Mouse (Mus musculus) embryonic facial prominence, embryonic 11.5 days (tissue): Measurements from ENCODE around the gene Ilf3. TPM values are rescaled to one million over a fixed set of nuclear protein-coding genes. Genes with fewer than 3 reads are reported as not detected.

Source experiments
- ATAC-seq: fragments of 200-750 bp; cut with Nextera tagmentation; replicated peaks from 2 replicates; pipeline ENCODE4 v1.8.0; 2017; ENCODE audit warnings: low read depth; ENCODE audit not compliant: insufficient number of reproducible peaks, low FRiP score, low TSS enrichment
- DNase-seq: peaks from one replicate; pipeline ENCODE4 v3.0.0-alpha.2; 2015; ENCODE audit warnings: low spot score
- H3K27ac ChIP-seq: fragments of 300-500 bp; sonication (generic); replicated peaks from 2 replicates; pipeline ENCODE4 v1.5.1; 2014; ENCODE audit warnings: mild to moderate bottlenecking, low read depth, low read length, control low read depth
- H3K27me3 ChIP-seq: fragments of 300-500 bp; sonication (generic); 2 replicates; pipeline ENCODE4 v1.6.1; 2014; ENCODE audit warnings: mild to moderate bottlenecking, low read length, moderate library complexity, mixed read lengths; ENCODE audit not compliant: control insufficient read depth, insufficient read depth
- H3K36me3 ChIP-seq: fragments of 300-500 bp; sonication (generic); replicated peaks from 2 replicates; pipeline ENCODE4 v1.6.1; 2014; ENCODE audit warnings: low read depth, mild to moderate bottlenecking, low read length, moderate library complexity, mixed read lengths; ENCODE audit not compliant: control insufficient read depth, insufficient read depth
- H3K4me1 ChIP-seq: fragments of 300-500 bp; sonication (generic); 2 replicates; pipeline ENCODE4 v1.6.1; 2014; ENCODE audit warnings: low read length, mixed read lengths; ENCODE audit not compliant: control insufficient read depth, insufficient read depth
- H3K4me2 ChIP-seq: fragments of 300-500 bp; sonication (generic); 2 replicates; pipeline ENCODE4 v1.6.1; 2014; ENCODE audit warnings: low read depth, mild to moderate bottlenecking, control low read depth, low read length, moderate library complexity
- H3K4me3 ChIP-seq: fragments of 300-500 bp; sonication (generic); 2 replicates; pipeline ENCODE4 v1.5.1; 2014; ENCODE audit warnings: low read depth, low read length, control low read depth
- H3K9ac ChIP-seq: fragments of 300-500 bp; sonication (generic); replicated peaks from 2 replicates; pipeline ENCODE4 v1.6.1; 2014; ENCODE audit warnings: mild to moderate bottlenecking, control low read depth, low read length
- H3K9me3 ChIP-seq: fragments of 300-500 bp; sonication (generic); replicated peaks from 2 replicates; pipeline ENCODE4 v1.6.1; 2016; ENCODE audit warnings: mild to moderate bottlenecking, low read length, inconsistent platforms, mixed read lengths; ENCODE audit not compliant: control insufficient read depth
- WGBS: fragments of 180-500 bp; shearing (Covaris S2); extraction: QIAGEN DNeasy Blood & Tissue Kit; methylation state at CpG from one replicate; pipeline ENCODE4 v1.1.7; 2014; 5-methylcytosine and 5-hydroxymethylcytosine counted together
- polyA plus RNA-seq: library from polyadenylated mRNA; unstranded; fragments of >200 nt; fragmentation: Nextera tagmentation; extraction: Ambion mirVana; gene quantifications from 2 replicates; pipeline ENCODE4 v1.2.1, GENCODE M21; 2014

Gene Ilf3
- polyA plus RNA-seq, 1 experiment from 2014 or later = 256 TPM

DNA sequence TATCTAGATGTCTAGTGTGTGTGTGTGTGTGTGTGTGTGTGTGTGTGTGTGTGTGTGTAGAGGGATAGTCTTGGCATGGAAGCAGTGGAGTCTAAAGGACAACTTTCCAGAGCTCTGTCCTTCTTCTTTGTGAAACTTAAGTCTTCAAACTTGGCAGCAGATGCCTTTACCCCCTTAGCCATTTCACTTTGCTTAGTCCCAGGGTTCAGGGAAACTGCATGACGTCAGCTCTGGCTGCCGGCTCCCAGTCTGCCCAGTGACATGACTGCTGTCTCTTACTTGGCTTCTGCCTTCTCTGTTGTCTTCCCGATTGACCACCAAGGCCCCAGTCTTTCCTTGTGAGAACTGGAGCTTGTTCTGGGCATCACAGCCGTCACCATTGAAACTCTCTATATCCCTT lies 86.9 kb downstream of the Ilf3 start:
- Histone ChIP-seq H3K4me3 (no peak overlapping the region), H3K9me3 (no peaks in the 10 kb centered on the region), H3K36me3 (peaks cover 2% of the 10 kb centered on the region; the same call in 1 of the 2 replicates), H3K27ac (no peak overlapping the region), H3K4me2 (no peak overlapping the region), H3K9ac (no peak overlapping the region), H3K27me3 (no peaks in the 10 kb centered on the region), H3K4me1 (no peaks in the 10 kb centered on the region)
- ATAC-seq = no peak
- no peak for DNase-seq
- WGBS = 77% methylated on average over 4 of the region's 4 CpGs

Other genes starting within 250 kb of the Ilf3 start
- gene Tyk2, start 236.6 kb upstream of the Ilf3 start, polyA plus RNA-seq = 5.4 and 7.1 TPM in 2 replicates
- gene Cdc37, start 217.9 kb upstream of the Ilf3 start, polyA plus RNA-seq = 371 and 374 TPM in 2 replicates
- gene Pde4a, start 202.2 kb upstream of the Ilf3 start, polyA plus RNA-seq = 3.8 and 4.7 TPM in 2 replicates
- gene Keap1, start 128.5 kb upstream of the Ilf3 start, polyA plus RNA-seq = 23.2 and 27.1 TPM in 2 replicates
- gene S1pr5, start 119.4 kb upstream of the Ilf3 start, polyA plus RNA-seq = 0.08 and 0.21 TPM in 2 replicates
- 28.5 and 31.1 TPM in 2 replicates for gene Atg4d, start 102.6 kb upstream of the Ilf3 start, polyA plus RNA-seq
- 11.4 and 13.3 TPM in 2 replicates for gene Kri1, start 79.9 kb upstream of the Ilf3 start, polyA plus RNA-seq
- 51.3 and 55.0 TPM in 2 replicates for gene Cdkn2d, start 76.5 kb upstream of the Ilf3 start, polyA plus RNA-seq
- gene Ap1m2, start 55.5 kb upstream of the Ilf3 start, polyA plus RNA-seq = 15.9 and 16.3 TPM in 2 replicates
- 86.0 and 89.8 TPM in 2 replicates for gene Slc44a2, start 47.2 kb upstream of the Ilf3 start, polyA plus RNA-seq
- 47.6 and 51.5 TPM in 2 replicates for gene Qtrt1, start 44.0 kb downstream of the Ilf3 start, polyA plus RNA-seq
- gene Dnm2, start 57.0 kb downstream of the Ilf3 start, polyA plus RNA-seq = 57.1 and 58.0 TPM in 2 replicates
- 81.3 and 86.9 TPM in 2 replicates for gene Tmed1, start 142.4 kb downstream of the Ilf3 start, polyA plus RNA-seq
- 1.00 and 1.4 TPM in 2 replicates for gene AB124611, start 158.3 kb downstream of the Ilf3 start, polyA plus RNA-seq
- gene Carm1, start 179.0 kb downstream of the Ilf3 start, polyA plus RNA-seq = 62.4 and 64.2 TPM in 2 replicates
- 51.2 and 52.9 TPM in 2 replicates for gene Timm29, start 224.9 kb downstream of the Ilf3 start, polyA plus RNA-seq
- gene Yipf2, start 225.0 kb downstream of the Ilf3 start, polyA plus RNA-seq = 13.1 and 13.8 TPM in 2 replicates
- gene Smarca4, start 248.3 kb downstream of the Ilf3 start, polyA plus RNA-seq = 106 and 119 TPM in 2 replicates